Mouse (Mus musculus): ENCODE data around the gene Taf1. TPM values are rescaled to one million over a fixed set of nuclear protein-coding genes. Genes with fewer than 3 reads are reported as not detected.

Taf1 gene
- polyA plus RNA-seq, 1 experiment from 2014 or later, result 21.8 TPM

GRCm38 (mm10) chrX:101640194-101641160 lies 107.9 kb downstream of the Taf1 start:
- Histone ChIP-seq H3K9me3 (replicated peaks; ENCODE audit: control insufficient read depth, low read length) (no peaks in the 10 kb centered on the region), H3K27ac (replicated peaks; ENCODE audit: low read depth, low read length) (peak overlapping the region; percentile 72), H3K9ac (replicated peaks; ENCODE audit: low read length) (peak overlapping the region; percentile 85), H3K4me3 (ENCODE audit: low read depth, low read length) (peak overlapping the region; percentile 66), H3K27me3 (ENCODE audit: control insufficient read depth, insufficient read depth, low read length) (0 out of 2 replicates have a peak, but pooled peaks cover 2% of the 10 kb centered on the region), H3K4me1 (ENCODE audit: control insufficient read depth, insufficient read depth, low read length) (no peaks in the 10 kb centered on the region), H3K36me3 (replicated peaks; ENCODE audit: control insufficient read depth, insufficient read depth, low read depth, low read length) (no peaks in the 10 kb centered on the region), H3K4me2 (ENCODE audit: low read depth, low read length) (peak overlapping the region; percentile 5; the same call in 1 of the 2 replicates)
- 13% methylated on average over 45 of the region's 45 CpGs for WGBS
- DNase-seq (ENCODE audit: low spot score) (peak; percentile 33), ATAC-seq (replicated peaks; ENCODE audit: insufficient number of reproducible peaks, low FRiP score, low TSS enrichment, low read depth) (peak; percentile 57; the same call in 1 of the 2 replicates)

- Histone ChIP-seq H3K27me3 (ENCODE audit: control insufficient read depth, insufficient read depth, low read length) (0 out of 2 replicates have a peak, but pooled peaks cover 2% of the 10 kb centered on the region), H3K4me3 (ENCODE audit: low read depth, low read length) (peak overlapping the region; percentile 66), H3K36me3 (replicated peaks; ENCODE audit: control insufficient read depth, insufficient read depth, low read depth, low read length) (no peaks in the 10 kb centered on the region), H3K27ac (replicated peaks; ENCODE audit: low read depth, low read length) (no peak overlapping the region), H3K9ac (replicated peaks; ENCODE audit: low read length) (peak overlapping the region; percentile 85), H3K4me1 (ENCODE audit: control insufficient read depth, insufficient read depth, low read length) (no peaks in the 10 kb centered on the region), H3K4me2 (ENCODE audit: low read depth, low read length) (peak overlapping the region; percentile 5), H3K9me3 (replicated peaks; ENCODE audit: control insufficient read depth, low read length) (no peaks in the 10 kb centered on the region)
- 18% methylated on average over 6 of the region's 6 CpGs for whole genome bisulfite sequencing
- ATAC-seq (replicated peaks; ENCODE audit: insufficient number of reproducible peaks, low FRiP score, low TSS enrichment, low read depth) (no peak), DNase-seq (ENCODE audit: low spot score) (peak; percentile 31)
Observed at GRCm38 (mm10) chrX:101641161-101641530, 108.6 kb downstream of the Taf1 start.

DNA sequence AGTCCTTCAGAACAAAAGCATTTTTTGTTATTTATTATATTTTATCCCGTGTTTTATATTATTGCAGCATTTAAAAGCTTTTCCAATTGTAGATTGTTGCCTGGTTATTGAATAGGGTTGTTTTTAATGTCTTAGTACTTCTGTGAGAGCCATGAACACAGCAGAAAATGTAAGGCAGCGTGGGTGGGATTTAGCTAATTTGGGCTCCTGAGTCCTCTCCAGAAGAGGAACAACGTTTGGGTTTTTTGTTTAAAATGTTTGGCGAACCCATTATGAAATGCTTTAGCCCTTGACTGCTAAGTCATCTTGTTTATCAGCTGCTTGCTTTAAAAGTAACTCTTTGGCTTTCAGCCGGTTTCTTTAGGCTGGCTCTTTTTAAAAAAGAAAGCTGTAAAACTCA lies 109.6 kb downstream of the Taf1 start:
- DNase-seq (ENCODE audit: low spot score) (no peak), ATAC-seq (replicated peaks; ENCODE audit: insufficient number of reproducible peaks, low FRiP score, low TSS enrichment, low read depth) (no peak)
- no peak overlapping the region for H3K27ac ChIP-seq (replicated peaks; ENCODE audit: low read depth, low read length)
- no peaks in the 10 kb centered on the region for H3K36me3 ChIP-seq (replicated peaks; ENCODE audit: control insufficient read depth, insufficient read depth, low read depth, low read length)
- 0 out of 2 replicates have a peak, but pooled peaks cover 2% of the 10 kb centered on the region for H3K27me3 ChIP-seq (ENCODE audit: control insufficient read depth, insufficient read depth, low read length)
- WGBS, result 23% methylated on average over 5 of the region's 5 CpGs
- peak overlapping the region; percentile 48 for H3K4me2 ChIP-seq (ENCODE audit: low read depth, low read length)
- H3K9ac ChIP-seq (replicated peaks; ENCODE audit: low read length), result no peak overlapping the region
- peak overlapping the region; percentile 66 for H3K4me3 ChIP-seq (ENCODE audit: low read depth, low read length)
- H3K4me1 ChIP-seq (ENCODE audit: control insufficient read depth, insufficient read depth, low read length), result no peaks in the 10 kb centered on the region
- no peaks in the 10 kb centered on the region for H3K9me3 ChIP-seq (replicated peaks; ENCODE audit: control insufficient read depth, low read length)

DNA sequence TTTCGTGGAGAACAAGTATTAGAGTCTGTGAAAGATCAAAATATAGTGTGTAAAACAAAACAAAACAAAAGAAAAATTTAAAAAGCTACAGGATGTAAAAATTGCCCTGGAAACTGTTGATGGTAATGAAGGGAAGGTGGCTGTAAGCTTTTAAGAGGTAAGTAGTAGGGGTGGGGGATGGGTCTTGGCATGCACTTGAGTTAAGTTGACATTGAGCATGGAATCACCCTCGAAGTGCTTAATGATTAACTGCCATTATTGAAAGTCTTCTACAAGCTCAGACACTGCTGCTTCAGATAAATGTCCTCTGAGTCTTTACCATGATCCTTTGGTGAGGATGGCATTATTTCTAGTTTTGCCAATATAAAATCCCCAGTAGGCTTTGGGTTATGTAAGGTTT lies 112.8 kb downstream of the Taf1 start:
- Histone ChIP-seq H3K27me3 (ENCODE audit: control insufficient read depth, insufficient read depth, low read length) (no peaks in the 10 kb centered on the region), H3K4me3 (ENCODE audit: low read depth, low read length) (no peak overlapping the region), H3K9me3 (replicated peaks; ENCODE audit: control insufficient read depth, low read length) (no peaks in the 10 kb centered on the region), H3K4me2 (ENCODE audit: low read depth, low read length) (no peak overlapping the region), H3K4me1 (ENCODE audit: control insufficient read depth, insufficient read depth, low read length) (no peaks in the 10 kb centered on the region), H3K9ac (replicated peaks; ENCODE audit: low read length) (no peak overlapping the region), H3K27ac (replicated peaks; ENCODE audit: low read depth, low read length) (no peak overlapping the region), H3K36me3 (replicated peaks; ENCODE audit: control insufficient read depth, insufficient read depth, low read depth, low read length) (no peaks in the 10 kb centered on the region)
- ATAC-seq (replicated peaks; ENCODE audit: insufficient number of reproducible peaks, low FRiP score, low TSS enrichment, low read depth), result no peak
- no peak for DNase-seq (ENCODE audit: low spot score)
- WGBS, result 76% methylated on average over 2 of the region's 2 CpGs

DNA sequence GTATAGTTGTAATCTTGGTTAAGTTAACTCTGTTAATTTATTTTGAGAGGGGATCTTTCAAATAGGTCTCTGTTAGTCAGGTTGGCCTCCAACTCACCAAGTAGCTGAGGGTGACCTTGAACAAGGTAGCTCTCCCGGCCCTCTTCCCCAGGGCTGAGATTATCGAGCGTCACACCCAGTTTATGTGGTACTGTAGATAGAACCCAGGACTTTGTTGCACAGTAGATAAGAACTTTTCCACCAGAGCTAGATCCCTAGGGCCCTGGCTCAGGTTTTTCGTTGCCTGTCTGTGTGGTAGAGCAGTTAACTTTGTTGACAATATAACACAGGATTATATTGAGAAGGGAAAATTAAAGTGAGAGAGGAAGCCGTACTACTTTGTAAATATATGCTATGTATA lies 114.1 kb downstream of the Taf1 start:
- no peak overlapping the region for H3K4me2 ChIP-seq (ENCODE audit: low read depth, low read length)
- DNase-seq (ENCODE audit: low spot score), result no peak
- H3K36me3 ChIP-seq (replicated peaks; ENCODE audit: control insufficient read depth, insufficient read depth, low read depth, low read length), result no peaks in the 10 kb centered on the region
- no peaks in the 10 kb centered on the region for H3K27me3 ChIP-seq (ENCODE audit: control insufficient read depth, insufficient read depth, low read length)
- H3K27ac ChIP-seq (replicated peaks; ENCODE audit: low read depth, low read length), result no peak overlapping the region
- ATAC-seq (replicated peaks; ENCODE audit: insufficient number of reproducible peaks, low FRiP score, low TSS enrichment, low read depth), result no peak
- H3K9me3 ChIP-seq (replicated peaks; ENCODE audit: control insufficient read depth, low read length), result no peaks in the 10 kb centered on the region
- no peaks in the 10 kb centered on the region for H3K4me1 ChIP-seq (ENCODE audit: control insufficient read depth, insufficient read depth, low read length)
- no peak overlapping the region for H3K4me3 ChIP-seq (ENCODE audit: low read depth, low read length)
- 86% methylated on average over 5 of the region's 5 CpGs for WGBS
- no peak overlapping the region for H3K9ac ChIP-seq (replicated peaks; ENCODE audit: low read length)

Other genes starting within 250 kb of the Taf1 start
- gene Nlgn3, start 233.6 kb upstream of the Taf1 start, polyA plus RNA-seq (2014; fragmentation: Nextera tagmentation; extraction: Ambion mirVana), result 14.2 and 15.6 TPM in 2 replicates
- gene Gjb1, start 156.4 kb upstream of the Taf1 start, polyA plus RNA-seq (2014; fragmentation: Nextera tagmentation; extraction: Ambion mirVana), result 0.18 and 0.40 TPM in 2 replicates
- gene Zmym3, start 111.9 kb upstream of the Taf1 start, polyA plus RNA-seq (2014; fragmentation: Nextera tagmentation; extraction: Ambion mirVana), result 25.2 and 26.2 TPM in 2 replicates
- gene Nono, start 103.4 kb upstream of the Taf1 start, polyA plus RNA-seq (2014; fragmentation: Nextera tagmentation; extraction: Ambion mirVana), result 682 and 720 TPM in 2 replicates
- gene Itgb1bp2, start 83.6 kb upstream of the Taf1 start, polyA plus RNA-seq (2014; fragmentation: Nextera tagmentation; extraction: Ambion mirVana), result 1.3 and 2.5 TPM in 2 replicates
- 225 and 231 TPM in 2 replicates for gene Ogt, start 107.3 kb downstream of the Taf1 start, polyA plus RNA-seq (2014; fragmentation: Nextera tagmentation; extraction: Ambion mirVana)
- gene Cxcr3, start 201.5 kb downstream of the Taf1 start, polyA plus RNA-seq (2014; fragmentation: Nextera tagmentation; extraction: Ambion mirVana), result 0.43 TPM in 1 of 2 replicates, not detected in the other